Mouse (Mus musculus): Measurements from ENCODE around the gene Dcdc2b.

The Dcdc2b gene

GRCm38 (mm10) chr4:129614093-129614492 is at the start of gene Dcdc2b:
TSS of gene Dcdc2b (minus strand) at chr4:129614257.
- no peak for DNase-seq (ENCODE audit: low spot score)

- DNase-seq (ENCODE audit: low spot score), result no peak
Observed at GRCm38 (mm10) chr4:129662255-129662813, 48.3 kb upstream of the Dcdc2b start.

- DNase-seq (ENCODE audit: low spot score), result no peak
Observed at GRCm38 (mm10) chr4:129661584-129661983, 47.5 kb upstream of the Dcdc2b start.

GRCm38 (mm10) chr4:129654770-129655169 is 40.7 kb upstream of the Dcdc2b start:
- DNase-seq (ENCODE audit: low spot score), result no peak

- DNase-seq (ENCODE audit: low spot score), result no peak
Observed at GRCm38 (mm10) chr4:129650359-129650758, 36.3 kb upstream of the Dcdc2b start.

- no peak for DNase-seq (ENCODE audit: low spot score)
Observed at GRCm38 (mm10) chr4:129648656-129649055, 34.6 kb upstream of the Dcdc2b start.

GRCm38 (mm10) chr4:129645204-129645603 is 31.1 kb upstream of the Dcdc2b start:
- DNase-seq (ENCODE audit: low spot score), result no peak

- DNase-seq (ENCODE audit: low spot score), result no peak
Observed at GRCm38 (mm10) chr4:129641756-129642155, 27.7 kb upstream of the Dcdc2b start.

GRCm38 (mm10) chr4:129640638-129641467 is 26.8 kb upstream of the Dcdc2b start, which contains the start of gene Txlna:
TSS of gene Txlna (minus strand) at chr4:129641065.
- DNase-seq (ENCODE audit: low spot score), result peak; percentile 84

GRCm38 (mm10) chr4:129640101-129640637 is 26.1 kb upstream of the Dcdc2b start:
- no peak for DNase-seq (ENCODE audit: low spot score)

GRCm38 (mm10) chr4:129639221-129639620 is 25.2 kb upstream of the Dcdc2b start:
- no peak for DNase-seq (ENCODE audit: low spot score)

- DNase-seq (ENCODE audit: low spot score), result no peak
Observed at GRCm38 (mm10) chr4:129633852-129634251, 19.8 kb upstream of the Dcdc2b start.

GRCm38 (mm10) chr4:129631867-129632266 is 17.8 kb upstream of the Dcdc2b start:
- DNase-seq (ENCODE audit: low spot score), result no peak

- no peak for DNase-seq (ENCODE audit: low spot score)
Observed at GRCm38 (mm10) chr4:129630944-129631343, 16.9 kb upstream of the Dcdc2b start.

- no peak for DNase-seq (ENCODE audit: low spot score)
Observed at GRCm38 (mm10) chr4:129626035-129626434, 12.0 kb upstream of the Dcdc2b start.

- no peak for DNase-seq (ENCODE audit: low spot score)
Observed at GRCm38 (mm10) chr4:129625496-129625895, 11.4 kb upstream of the Dcdc2b start.

GRCm38 (mm10) chr4:129625029-129625370 is 10.9 kb upstream of the Dcdc2b start:
- DNase-seq (ENCODE audit: low spot score), result no peak

- no peak for DNase-seq (ENCODE audit: low spot score)
Observed at GRCm38 (mm10) chr4:129624281-129625028, 10.4 kb upstream of the Dcdc2b start.

GRCm38 (mm10) chr4:129623681-129624091 is 9.6 kb upstream of the Dcdc2b start, which contains the start of gene Ccdc28b:
TSS of gene Ccdc28b (minus strand) at chr4:129623947.
- no peak for DNase-seq (ENCODE audit: low spot score)

GRCm38 (mm10) chr4:129622803-129623535 is 8.9 kb upstream of the Dcdc2b start:
- no peak for DNase-seq (ENCODE audit: low spot score)

GRCm38 (mm10) chr4:129622120-129622802 is 8.2 kb upstream of the Dcdc2b start:
- no peak for DNase-seq (ENCODE audit: low spot score)

All from urinary bladder, postnatal 10 days (tissue).